Mouse (Mus musculus) lung, adult 18-20 months (tissue): ENCODE measurements at regions not wholly inside any gene's neighbourhood (a gene's known extent, or its start where the extent isn't known, plus 50 kb on each side); places are given as distances from the start of the nearest gene placed in this dataset.

ENCODE experiments used
- DNase-seq, 2 experiments: peaks; one replicate each; pipeline ENCODE4 v3.0.0; 2022; ENCODE audit warnings: mixed read lengths in 2 of 2

DNA sequence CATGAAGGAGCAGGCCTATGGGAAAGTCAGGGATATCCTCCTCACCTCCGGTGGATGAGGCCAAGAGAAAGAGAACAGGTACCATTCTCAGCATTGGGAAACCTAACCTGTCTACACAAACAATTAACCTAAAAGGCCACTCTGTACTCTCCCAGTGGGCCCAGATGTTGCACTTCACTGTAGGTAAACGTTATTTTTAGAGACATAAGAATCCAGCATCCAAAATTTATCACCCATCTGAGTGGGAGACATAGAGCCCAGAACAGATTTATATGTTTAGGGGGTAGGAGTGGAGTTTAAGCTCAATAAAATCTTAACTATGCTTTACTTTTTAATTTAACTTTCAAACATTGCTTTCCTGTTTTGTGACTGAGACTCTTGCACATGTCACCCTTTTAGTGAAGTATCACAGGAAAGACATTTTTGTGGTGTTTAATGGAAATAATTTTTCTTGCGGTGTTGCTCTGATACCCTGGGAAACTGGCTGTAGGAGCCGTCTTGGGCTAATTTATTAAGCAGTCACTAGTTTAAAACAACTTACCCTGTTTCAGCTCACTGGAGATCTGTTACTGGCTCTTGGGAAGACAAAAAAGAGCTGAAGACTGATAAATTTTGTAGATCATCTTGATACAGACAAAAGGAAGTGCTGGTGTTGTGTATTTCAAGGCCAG is 123.9 kb upstream of the Bmp4 start:
- DNase-seq: no peak

DNA sequence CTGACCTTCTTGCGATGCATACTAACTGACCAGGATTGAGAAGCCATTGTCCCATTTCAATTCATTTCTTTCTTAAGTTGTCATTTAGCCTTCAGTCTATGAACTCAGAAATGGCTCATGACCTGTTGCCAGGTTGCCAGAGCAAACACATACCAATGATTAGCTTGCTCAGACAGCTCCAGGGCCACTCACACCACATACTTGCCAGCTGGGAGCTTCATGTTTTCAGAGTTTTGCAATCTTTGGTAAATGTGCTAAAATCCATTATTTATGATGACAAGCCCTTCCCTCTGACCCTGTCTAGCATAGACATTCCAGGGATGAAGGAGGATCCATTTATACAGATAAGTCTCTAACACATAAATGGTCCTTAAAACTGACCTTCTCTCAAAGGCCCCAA is 121.6 kb upstream of the Bmp4 start:
- DNase-seq: peak; percentile 11 to 49

DNA sequence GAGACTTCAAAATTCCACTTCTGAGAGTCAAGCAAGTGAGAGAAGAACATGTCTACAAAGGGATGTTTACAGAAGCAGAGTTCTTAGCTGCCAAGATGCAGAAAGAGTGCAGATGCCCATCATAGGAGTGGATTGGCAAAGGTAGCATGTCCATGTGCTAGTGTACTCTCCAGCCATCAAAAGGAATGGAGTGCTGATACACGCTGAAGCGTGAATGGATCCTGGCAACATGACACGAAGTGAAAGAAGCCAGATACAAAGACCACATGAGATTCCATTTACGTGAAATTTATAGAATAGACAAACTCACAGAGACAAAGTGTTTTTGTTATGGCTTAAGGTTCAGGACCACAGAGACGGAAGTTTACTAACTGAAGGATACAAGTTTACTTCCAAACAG is 118.4 kb upstream of the Bmp4 start:
- DNase-seq: no peak

GRCm38 (mm10) chr14:46505266-46505665 is 114.8 kb upstream of the Bmp4 start:
- no peak for DNase-seq

GRCm38 (mm10) chr14:46491601-46492000 is 101.1 kb upstream of the Bmp4 start:
- peak; percentile 12 to 22 for DNase-seq

DNA sequence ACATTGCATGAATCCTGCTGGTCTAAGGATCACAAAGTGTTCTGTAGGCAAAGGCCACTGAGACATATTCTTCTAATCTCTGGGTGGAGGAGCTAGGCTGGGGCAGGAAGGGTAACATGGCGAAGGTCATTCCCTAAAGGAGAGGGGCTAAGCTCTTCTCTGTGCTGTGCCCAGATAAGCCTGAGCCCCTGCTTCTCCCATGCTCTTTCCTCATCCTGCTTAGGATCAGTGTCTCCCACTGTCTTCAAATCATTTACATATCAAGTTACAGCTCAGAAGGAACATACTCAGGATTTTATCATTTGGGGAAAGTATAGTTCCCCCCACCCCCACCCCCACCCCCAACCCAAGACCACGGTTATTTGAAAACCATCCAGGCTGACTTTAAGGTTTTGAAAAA is 100.7 kb upstream of the Bmp4 start:
- no peak for DNase-seq

DNA sequence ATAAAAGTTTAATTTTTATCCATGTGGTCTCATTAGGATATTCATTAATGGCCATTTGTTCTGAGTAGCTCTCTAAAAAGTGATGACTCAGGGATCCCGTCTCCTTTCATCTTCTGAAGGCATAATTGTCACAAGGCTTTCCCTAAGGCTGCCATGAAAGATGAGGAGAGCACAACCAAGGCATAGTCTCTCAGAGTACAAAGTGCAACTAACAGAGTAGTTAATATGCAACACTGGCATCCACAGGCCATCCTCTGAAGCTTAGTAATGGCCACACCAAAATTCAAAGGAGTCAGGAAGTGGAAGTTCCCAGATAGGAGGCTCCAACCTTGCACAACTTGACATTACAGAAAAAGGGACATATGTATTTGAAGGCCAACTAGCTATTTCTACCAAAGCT is 97.1 kb upstream of the Bmp4 start:
- DNase-seq: no peak

DNA sequence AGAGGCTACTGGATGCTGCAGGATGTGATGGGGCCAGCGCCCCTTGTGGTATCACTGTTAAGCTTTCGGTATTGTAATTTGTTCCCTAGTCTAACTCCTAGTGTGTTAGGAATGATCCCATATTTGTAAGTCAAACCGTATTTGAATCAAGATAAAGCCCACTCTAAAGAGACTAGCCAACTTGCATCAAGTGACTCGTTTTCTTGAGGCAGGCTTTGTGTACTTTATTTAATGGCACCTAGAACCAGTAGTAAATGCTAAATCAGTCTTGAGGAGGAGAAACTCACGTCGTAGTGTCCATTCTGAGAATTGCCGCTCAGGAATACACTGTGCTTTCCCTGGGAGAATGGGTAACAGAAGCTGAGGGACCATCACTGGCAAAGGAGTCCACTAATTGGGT is 89.9 kb upstream of the Bmp4 start:
- no peak for DNase-seq

DNA sequence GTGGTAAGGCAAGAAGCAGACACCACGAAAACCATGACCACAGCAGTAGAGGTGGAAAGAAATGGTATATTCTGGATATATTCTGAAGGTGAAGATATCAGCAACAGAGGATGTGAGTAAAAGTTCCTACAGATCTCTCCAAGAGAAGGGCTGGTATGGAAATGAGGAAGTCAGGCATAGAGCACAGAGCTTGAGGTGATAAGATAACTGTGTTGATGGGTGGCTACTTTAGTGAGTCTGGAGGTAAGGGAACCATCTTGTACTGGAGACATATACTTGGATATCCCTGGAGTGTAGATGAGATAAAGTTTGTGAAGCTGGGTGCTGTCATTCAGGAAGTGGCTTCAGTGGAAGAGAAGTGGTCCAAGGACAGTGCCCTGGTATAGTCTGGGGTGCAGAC is 85.5 kb upstream of the Bmp4 start:
- no peak for DNase-seq

DNA sequence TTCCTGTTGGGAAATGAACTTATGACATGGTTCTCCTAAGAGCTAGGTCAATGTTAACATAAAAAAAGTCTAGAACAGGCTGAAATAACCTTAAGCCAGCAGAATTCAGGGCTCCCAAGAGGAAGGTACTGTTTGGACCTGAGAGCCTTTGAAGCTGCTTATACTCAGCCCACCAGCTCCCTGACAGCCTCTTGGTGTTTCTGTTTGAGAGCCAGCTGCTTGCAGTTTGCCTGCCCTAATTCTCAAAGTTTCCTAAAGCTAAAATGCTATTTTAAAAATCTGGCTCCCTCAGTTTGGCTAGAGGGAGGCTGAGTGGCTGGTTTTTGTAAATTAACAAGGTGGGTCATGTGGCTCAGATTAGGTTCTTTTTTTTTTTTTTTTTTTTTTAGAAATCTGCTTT is 72.5 kb upstream of the Bmp4 start:
- peak; percentile 8 to 17 for DNase-seq

- DNase-seq: no peak
Measured at GRCm38 (mm10) chr14:46461960-46462359, 71.5 kb upstream of the Bmp4 start.

DNA sequence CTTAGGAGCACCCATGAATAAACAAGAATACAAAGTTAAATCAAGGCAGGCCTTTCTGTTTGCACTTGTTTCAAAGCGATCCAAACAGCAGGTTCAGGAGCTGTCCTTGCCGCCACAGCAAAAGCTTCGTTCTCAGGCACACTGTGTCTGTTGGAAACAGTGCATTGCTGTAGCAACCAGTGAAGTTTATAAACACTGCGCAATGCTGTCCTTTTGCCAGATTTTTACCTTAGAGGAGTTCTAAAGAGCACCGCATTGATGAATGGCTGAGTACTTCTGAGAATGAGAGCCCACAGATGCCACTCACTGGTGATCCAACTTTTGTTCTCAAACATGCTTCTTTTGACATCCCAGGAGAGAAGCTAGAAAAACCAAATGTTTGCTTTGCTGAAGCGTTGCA is 64.0 kb upstream of the Bmp4 start:
- DNase-seq: peak; percentile 45 to 73

- DNase-seq: peak; percentile 75 to 78
Measured at GRCm38 (mm10) chr14:46441696-46442095, 51.2 kb upstream of the Bmp4 start.
